Mouse (Mus musculus) frontal cortex, postnatal 36 days (tissue): ENCODE measurements around the gene Glud1.

Source experiments
- DNase-seq, 2 experiments: peaks; one replicate each; pipeline ENCODE4 v3.0.0; 2022; ENCODE audit warnings: low spot score in 2 of 2

Glud1 gene

GRCm38 (mm10) chr14:34310234-34310965 lies at the start of gene Glud1, which contains the start of gene Shld2:
Glud1 (plus strand) TSS chr14:34310727.
Shld2 (minus strand) TSS chr14:34310493.
- DNase-seq = peak; percentile 90 to 91

- DNase-seq = no peak
These were observed 42.5 kb upstream of the Glud1 start for GRCm38 (mm10) chr14:34268046-34268445.

DNA sequence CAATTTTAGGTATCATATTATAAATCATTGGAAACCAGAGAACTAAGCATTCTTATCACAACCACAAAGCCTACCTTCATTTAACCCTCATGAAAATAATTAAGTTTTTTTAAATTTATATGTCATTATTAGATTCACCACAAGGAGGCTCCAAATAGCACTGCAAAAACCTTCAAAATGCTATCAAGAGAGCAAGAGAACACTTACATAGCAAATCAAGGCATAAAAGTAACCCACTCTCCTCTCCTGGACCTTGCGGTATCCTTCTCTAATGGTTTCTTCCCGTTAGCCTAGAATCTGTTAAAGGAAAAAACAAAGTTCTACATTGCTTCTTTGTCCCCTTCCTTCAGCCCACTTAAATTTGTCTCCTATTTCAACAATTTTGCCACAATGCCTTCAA lies 37.2 kb upstream of the Glud1 start:
- DNase-seq = no peak

DNA sequence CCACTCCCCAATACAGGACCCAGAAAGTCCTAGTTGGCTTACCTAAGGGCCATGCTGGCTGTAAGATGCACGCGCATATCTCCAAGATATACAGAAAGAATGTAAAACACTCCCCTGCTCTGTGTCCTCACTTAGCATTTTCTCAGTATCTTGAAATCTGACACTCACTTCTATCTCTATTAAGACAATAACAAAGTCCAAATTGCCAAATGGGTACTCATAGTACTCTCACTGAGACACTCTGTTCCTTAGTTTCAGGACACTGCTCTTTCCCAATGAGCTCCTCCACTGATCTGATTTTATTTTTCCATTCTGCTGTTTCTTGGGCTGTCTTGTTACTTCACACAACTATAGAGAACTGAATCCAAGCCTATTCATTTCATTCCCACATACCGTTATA lies 36.4 kb upstream of the Glud1 start:
- DNase-seq = no peak

- no peak for DNase-seq
These were observed 35.3 kb upstream of the Glud1 start for GRCm38 (mm10) chr14:34275225-34275624.

DNA sequence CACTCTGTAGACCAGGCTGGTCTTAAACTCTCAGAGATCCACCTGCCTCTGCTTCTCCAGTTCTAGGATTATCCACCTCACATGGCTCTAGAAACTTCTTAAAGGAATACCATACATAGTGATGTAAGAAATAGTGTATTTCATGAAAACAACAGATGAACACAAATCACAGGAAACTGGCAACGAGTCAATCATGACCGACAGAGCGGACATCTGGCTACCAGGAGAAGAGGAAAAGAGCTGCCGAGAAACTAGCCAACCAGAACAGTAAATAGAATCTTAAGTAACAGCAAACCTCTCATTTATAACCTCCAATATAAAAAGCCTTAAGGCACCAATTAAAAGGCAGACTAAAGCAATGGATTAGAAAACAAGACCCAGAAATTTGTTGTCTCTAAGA lies 30.8 kb upstream of the Glud1 start:
- DNase-seq = no peak

- DNase-seq = no peak
These were observed 29.7 kb upstream of the Glud1 start for GRCm38 (mm10) chr14:34280798-34281197.

- DNase-seq = no peak
These were observed 28.7 kb upstream of the Glud1 start for GRCm38 (mm10) chr14:34281736-34282269.

GRCm38 (mm10) chr14:34288396-34288795 lies 22.1 kb upstream of the Glud1 start:
- no peak for DNase-seq

GRCm38 (mm10) chr14:34289259-34290015 lies 21.1 kb upstream of the Glud1 start:
- no peak for DNase-seq

DNA sequence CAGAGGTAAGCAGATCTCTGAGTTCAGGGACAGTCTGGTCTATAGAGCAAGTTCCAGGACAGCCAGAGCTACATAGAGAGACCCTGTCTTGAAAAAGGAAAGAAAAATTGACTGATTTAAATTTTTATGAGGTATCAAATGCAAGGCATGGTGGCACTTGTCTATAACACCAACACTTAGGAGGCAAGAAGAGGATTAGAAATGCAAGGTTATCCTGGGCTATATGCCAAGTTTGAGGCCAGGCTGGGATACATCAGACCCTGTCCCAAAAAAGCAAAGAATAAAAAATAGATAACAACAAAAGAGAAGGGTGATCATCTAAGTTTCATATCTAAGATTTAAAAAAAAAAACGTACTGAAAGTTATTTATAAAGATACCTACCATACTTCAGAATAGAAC lies 20.3 kb upstream of the Glud1 start:
- no peak for DNase-seq

DNA sequence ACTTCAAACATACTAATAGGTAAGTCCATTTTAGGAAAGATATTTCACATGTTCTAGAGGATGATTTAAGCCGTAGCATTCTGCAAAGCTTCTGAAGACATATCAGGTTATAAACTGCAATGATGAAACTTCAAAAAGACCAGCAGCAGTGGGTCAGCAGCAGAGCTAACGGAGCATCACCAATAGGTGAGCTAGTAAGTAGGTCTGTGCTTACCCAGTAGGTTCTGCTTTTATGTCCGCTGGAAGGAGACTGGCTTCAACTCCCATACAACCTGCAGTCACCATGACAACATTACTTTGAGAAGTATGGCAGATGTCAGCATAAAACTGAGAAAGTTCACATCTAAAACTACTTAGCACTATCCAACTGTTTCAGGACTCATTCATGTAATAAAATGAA lies 16.9 kb upstream of the Glud1 start:
- no peak for DNase-seq

DNA sequence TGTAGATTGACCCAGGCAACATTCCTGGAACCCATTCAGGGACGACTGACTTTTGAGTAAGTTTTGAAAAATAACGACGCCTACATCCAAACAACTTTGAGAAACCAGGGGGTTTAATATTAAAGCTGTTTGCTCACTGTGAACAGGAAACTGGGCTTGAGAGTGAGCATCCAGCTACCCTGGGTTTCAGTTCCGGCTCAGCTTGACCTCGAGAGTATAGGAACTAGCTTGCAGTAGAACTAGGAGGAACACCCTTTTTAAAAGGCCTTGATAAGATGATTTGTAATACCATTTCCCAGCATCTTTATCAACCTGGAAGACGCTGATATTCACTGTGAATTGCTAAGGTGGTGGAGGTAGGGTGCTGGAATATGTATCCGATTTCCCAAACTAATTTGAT lies 14.2 kb upstream of the Glud1 start:
- no peak for DNase-seq

DNA sequence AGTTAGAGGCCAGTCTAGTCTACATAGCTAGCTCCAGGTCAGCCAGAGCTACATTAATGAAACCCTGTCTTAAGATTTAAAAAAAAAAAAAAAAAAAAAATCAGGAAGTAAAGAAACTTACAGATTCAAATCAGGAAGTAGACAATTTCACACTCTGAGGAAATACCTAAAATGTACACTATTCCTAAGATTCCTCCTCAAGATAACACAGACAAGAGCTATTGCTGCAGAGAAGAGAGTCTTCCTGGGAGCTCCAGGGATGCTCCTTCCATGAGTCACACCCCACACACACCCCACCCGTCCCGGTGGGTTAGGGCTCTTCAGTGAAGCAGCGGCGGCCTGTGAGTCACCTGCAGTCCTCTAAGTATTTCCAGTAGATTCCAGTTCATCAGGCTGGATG lies 13.5 kb upstream of the Glud1 start:
- DNase-seq = no peak

DNA sequence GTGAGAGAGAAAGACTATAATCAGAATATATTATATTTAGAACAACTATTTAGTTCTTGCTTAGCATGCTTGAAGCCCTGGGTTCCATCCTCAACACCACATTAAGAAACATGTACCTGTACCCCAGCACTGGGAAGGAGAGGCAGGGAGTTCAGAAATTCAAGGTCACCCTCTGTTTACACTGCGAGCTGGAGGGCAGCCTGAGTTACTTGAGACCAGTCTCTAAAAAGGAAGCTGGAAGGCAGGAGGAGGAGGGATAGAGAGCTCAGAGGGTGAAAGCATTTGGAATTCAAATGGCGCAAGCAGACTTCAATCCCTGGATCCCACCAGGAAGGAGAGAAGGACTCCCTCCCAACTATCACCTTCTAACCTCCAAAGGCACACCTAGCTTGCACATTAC lies 12.9 kb upstream of the Glud1 start:
- DNase-seq = no peak

- DNase-seq = no peak
These were observed 11.4 kb upstream of the Glud1 start for GRCm38 (mm10) chr14:34298871-34299700.

- DNase-seq = no peak
These were observed 7.8 kb upstream of the Glud1 start for GRCm38 (mm10) chr14:34302681-34303242.

DNA sequence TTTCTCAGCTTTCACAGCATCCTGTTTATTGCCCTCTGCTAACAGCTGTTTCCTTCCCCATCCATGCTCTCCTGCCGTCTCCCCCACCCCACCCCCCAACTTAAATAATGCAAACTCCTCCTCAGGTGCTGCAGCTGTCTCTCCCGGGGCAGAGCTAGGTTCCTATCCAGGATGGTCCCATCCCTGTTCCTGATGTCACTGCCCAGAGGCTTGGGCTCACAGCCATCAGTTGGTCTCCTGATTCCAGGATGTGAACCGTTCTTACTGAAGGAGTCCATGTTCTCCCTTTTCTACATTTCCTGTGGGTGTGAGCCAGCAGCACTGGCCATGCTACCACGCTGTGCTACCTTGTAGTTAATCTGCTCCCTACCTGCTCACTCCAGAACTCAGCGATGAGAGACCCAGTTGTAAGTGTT lies 7.3 kb upstream of the Glud1 start:
- DNase-seq = no peak

DNA sequence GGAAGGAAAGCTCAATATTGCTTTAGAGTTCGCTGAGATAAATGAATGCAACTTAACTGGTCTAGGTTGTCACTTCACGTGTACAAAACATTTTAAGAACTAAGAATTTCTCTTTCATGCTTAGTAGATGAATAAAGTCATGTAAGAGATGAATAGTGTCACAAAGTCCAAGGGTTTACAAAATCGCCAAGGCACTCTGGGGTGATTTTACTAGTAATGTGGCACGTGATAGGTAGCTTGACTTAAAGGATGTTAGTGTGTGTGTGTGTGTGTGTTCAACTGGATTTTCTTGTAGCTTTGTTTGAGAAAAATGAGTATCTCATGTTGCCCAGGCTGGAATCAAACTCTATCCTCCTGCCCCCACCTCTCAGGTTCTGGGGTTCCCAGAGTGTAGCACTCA lies 1.3 kb upstream of the Glud1 start:
- no peak for DNase-seq

DNA sequence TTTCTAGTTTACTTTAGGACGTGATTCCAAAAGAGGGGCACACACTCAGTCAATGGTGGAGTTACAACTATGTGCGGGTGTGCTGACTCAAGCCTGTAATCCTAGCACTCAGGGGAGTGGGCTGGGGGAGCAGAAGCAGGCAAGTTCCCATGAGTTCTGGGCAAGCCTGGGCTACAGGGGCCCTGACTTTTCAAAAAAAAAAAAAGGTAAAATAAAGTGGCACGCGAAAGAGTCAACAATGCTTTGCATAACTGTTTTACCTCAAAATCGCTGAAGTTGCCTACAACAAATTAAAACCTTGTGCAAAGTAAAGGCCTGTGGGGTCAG lies 657 bp upstream of the Glud1 start:
- DNase-seq = no peak

- peak; percentile 36 to 47 for DNase-seq
These were observed 599 bp downstream of the Glud1 start for GRCm38 (mm10) chr14:34311021-34311631.
